Mouse (Mus musculus) skeletal muscle tissue, adult 2 months (tissue): ENCODE data around the gene Eogt.

Source experiments
- DNase-seq: peaks from one replicate; pipeline ENCODE4 v3.0.0-alpha.2; 2012; ENCODE audit warnings: low read depth, low spot score

Eogt gene

DNA sequence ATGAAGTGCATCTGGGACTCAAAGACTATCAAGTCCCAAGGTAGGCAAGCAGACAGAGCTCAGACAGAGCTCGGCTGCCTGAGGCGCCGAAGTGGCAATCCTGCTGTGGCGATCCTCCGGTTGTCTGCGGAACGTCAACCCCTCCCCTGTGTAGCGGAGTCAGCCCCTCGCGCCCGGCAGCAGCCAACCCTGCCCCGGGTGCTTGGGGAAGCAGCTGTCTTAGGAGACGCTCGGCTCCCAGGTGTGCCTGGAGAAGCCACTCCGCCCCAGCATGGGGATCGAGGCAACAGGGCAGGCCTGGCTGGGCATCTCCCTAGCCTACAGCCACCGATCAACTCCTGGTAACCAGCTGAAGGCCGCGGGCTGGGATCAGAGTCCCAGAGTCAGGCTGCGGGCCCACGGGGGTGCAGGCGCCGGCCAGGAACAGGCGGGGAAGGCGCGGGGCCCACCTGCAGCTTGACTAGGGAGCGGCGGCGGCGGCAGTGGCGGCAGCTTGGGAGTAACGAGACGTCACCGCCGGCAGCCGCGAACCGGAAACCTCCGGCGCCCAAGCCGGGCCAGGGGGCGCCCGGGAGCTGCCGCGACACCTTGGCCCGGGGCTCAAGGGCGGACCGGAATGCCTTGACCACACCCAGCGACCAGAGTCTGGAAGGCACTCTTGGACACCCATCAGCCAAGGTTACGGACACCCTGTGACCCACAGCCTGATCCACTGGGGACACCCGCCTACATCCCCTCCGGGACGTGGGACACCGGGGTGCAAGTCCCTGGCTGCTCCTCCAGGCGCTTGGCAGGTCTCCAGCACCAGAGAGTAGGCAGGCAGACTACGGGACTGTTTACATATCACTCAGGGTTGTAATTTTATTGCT lies at the start of gene Eogt:
TSS of gene Eogt (minus strand) at position 800 of the 869 bp plus-strand sequence.
- DNase-seq = peak; percentile 61

DNA sequence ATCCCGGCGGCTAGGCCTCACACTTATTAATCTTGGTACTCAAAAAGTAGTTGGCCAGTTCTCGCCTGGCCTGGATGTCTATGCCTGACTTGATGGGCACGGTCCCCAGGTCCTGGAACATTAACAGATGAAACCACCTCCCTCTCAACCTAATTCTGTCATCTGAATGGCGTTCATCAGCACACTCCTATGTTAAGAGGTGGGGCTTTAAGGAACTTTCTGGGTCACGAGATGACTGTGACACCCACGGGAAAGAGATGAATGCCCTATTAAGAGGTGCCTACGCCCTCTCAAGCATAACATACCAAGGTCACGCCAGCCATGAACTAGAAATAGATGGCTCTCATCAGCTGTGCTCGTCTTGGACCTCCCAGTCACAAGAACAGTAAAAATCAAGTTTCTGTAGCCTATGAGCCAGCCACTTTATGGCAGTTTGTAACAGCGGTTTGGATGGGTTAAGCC lies 30.4 kb upstream of the Eogt start:
- DNase-seq = no peak

DNA sequence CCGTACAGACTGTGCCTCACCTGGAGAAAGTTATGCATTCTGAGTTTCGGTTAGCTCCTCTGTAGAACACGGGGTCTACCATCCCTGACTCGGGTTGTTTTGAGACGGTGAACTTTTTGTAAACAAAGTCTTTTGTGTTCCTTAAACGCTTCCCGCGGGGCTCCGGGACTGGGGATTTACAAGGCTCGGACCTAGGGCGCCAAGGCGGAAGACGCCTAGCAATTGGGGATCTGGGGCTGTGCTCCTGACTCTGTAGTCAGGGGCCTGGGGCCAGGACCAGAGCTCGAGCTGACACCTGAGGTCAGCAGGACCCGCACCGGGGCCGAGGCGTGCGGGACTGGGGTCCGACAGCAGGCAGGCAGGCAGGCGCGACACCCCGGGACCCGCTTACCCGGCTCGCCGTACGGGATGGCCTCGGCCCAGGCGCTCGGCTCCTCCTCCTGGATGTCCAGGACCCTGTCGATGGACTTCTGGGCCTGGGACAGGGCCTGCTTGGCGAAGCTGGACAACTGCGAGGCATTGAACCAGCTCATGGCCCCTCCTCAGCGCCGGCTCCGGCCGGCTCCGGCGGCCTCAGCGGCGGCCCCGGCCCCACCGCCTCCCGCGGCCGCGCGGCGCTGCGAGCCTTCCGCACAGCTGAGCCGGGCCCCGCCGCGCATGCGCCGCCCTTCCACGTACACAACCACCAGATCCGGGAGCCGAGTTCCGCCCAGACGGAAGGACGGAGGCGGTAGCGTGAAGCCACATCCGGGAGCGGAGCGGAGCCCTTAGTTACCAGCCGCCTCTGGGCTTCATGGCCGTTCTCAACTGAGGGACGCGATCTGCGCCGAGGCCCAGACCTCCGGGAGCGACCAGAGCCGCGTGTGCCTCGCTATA lies 29.7 kb upstream of the Eogt start, which contains the start of gene Tmf1:
TSS of gene Tmf1 (minus strand) at position 632 of the 876 bp plus-strand sequence.
- peak; percentile 94 for DNase-seq

DNA sequence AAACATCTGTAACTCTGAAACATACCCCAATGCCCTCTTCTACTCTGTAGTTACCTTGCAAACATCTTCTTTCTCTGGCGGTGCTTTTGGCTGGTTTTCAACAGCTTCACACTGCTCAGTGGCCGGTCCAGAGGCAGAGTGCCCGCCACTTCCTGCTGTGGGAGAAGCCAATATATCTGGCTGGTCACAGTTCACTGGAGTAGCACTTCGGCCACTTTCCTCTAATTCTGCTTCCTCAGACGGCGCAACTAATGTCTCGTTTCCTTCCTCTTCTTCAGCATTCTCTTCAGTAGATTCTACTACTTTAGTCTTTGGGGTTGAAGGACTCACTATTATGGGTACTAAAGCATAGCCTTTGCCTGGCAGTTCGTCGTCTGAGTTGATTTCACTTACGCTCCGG lies 26.7 kb upstream of the Eogt start:
- DNase-seq = no peak

DNA sequence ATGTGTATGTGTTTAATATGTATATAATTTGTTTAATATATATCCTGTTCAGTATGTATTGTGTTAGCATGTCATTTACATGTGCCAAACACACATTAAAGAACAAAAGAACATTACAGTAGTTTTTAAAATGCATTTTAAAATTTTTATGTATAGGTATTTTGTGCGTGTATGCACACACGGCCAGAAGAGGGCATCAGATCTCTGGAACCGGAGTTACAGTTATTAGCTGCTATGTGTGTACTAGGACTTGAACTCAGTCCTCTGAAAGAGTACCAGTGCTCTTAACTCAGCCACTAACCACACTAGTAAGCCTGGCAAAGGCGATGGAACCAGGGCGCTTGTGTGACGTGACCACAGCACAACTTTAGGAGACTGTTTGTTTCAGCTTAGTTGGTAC lies 1.2 kb upstream of the Eogt start:
- no peak for DNase-seq

DNA sequence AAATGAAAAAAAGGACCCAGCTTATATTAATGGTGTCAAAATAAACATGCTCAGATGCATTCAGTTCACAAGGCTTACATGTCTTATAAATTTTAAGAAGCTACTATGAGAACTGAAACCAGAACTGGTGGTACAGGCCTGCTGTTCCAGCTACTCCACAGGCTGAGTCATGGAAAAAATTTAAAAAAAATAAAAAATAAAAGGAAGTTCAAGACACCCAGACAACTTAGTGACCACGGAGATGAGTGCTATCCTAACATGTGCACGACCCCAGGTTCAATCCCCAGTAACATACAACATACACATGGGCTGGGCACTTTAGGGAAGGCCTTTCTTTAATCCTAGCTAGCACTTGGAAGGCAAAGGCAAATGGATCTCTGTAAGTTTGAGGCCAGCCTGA lies 739 bp upstream of the Eogt start:
- DNase-seq = no peak

DNA sequence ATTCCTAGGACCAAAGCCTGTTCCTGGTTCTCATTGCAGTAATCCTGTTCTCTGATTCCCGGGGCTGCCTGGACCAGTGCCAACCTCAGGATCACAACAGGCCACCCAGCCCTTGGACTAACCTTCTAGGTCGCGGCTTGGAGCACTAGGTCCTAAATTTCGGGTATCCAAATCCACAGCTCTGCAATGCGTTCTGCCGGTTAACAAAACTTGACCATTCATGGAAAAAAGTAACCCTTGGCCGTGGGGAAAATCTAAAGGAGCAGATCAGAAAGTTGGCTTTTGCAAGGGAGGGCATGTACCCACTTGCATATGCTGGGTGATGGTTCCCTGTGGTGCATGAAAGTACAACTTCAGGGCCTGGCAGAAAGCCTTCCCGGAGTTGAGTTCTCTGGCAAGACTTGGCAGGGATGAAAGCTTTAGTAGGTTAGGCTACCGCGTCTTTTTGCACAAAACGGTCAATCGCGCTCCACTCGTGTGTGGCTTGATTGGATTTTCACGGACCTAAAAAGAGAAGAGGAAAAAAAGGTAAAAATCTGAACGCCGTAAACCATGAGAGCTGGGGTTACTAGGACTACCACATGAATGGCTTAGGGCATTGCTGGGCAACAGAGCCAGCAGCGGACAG lies 1.1 kb downstream of the Eogt start:
- DNase-seq = peak; percentile 26

DNA sequence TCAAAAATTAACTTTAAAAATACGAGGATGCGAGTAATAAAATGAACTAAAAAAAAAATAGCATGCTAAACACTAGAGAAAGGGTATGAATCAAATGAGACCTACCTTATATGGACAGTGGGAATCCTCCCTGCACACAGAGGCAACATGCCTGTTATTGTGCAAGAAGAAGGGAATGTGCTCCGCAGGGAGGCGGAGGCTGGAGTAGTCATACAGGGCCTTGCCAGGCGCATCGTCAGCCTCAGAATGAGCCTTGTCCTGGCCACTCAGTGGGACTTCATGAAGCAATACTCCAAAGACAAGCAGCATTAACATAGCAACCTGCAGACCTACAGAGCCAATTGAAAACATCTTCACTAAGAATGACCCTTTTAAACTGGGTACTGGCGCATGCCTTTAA lies 3.8 kb downstream of the Eogt start:
- DNase-seq = peak; percentile 81

DNA sequence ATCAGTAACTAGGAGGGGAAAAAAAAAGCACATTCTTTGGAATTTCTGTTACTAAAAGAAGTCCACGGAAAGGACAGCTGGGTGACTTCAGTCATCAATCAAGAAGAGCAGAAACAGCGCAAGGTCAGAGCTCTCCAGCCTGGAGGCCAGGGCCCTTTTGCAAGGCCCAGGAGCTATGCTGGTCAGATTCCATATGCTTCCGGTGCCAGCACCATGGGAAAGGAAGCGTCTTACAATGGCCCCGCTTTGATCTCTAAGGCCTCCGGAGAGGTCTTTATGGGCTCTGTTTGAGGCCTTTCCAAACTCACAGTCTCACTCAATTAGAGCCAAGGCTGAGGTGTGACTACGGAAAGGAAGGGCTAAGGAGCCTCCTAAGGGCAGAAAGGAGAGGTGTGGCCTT lies 4.6 kb downstream of the Eogt start:
- no peak for DNase-seq

DNA sequence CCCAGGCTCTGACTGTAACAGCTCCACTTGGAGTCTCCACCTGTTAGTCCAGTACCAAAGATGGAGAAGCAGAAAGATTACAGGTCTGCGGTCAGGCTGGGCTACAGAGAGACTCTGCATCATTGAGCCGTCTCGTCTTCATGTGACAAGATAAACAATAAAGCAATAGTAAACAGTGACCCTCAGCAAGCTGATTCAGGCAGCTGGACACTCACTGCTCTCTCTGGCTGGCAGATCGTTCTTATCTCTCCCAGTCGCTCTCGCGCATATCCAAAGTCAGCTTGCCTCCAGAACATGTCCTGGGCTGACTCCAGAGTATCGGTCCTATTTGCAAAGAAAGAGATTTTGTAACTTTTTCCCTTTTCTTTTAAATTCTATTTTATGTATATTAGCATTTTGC lies 6.4 kb downstream of the Eogt start:
- DNase-seq = no peak

DNA sequence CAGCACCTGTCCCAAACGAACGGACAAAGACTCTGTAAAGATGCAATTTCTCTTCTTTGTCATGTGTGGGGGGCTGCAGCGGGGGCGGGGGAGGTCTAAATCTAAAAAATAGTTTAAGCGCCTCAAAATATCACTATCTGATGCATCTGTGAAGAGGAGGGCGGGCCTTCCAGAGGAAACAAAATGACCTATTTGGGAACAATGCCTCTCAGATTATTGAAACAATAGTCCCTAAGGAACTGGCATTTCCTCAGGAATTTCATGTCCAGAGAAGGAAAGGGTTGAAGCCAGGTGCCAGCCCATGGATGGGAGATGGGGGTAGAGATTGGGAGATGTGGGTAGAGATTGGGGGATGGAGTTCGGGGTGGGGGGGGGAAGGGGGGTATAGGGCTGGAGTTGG lies 7.2 kb downstream of the Eogt start:
- no peak for DNase-seq

DNA sequence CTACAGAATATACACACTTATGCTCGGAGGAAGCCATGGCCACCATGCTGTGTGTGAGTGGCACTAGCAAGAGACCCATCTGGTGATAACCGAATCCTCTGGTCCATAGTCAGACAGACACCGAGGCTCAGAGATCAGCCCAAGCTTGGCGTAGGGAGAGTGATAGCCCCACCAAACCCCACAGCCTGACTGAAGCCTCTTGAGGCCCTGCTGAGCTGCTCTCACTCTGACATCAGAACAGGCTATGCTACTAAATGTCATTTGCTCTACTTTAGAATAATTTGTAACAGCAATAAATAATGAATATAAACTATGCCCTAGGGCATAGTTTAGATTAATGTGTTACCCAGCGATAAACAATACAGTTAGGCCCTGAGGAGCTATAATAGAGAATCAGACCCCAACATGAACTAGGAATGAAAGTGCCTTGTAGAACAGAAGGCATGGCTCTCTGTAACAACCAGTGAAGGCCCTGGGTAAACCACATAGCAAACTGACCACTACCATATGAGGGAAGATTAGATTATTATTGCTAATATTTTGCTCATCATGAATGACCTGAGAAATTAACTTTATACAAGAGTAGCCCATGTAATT lies 16.2 kb downstream of the Eogt start:
- no peak for DNase-seq

DNA sequence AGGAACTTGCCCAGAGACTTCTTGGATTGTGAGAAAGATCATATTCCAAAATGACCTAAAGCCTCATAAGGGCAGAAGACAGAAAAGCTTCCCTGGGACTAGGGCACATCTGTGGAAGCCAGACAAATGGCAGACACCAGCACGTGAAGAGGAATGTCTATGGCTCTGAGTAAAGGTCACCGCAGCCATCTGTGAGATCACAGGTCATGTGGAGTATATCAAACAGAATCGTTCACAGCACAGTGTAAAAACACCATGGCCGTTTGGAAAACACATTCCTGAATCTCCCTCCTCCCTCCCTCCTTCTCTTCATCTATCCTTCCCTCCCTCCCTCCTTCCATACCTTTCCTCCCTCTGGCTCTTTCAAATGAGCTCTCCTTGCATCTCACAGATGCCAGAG lies 17.2 kb downstream of the Eogt start:
- no peak for DNase-seq

DNA sequence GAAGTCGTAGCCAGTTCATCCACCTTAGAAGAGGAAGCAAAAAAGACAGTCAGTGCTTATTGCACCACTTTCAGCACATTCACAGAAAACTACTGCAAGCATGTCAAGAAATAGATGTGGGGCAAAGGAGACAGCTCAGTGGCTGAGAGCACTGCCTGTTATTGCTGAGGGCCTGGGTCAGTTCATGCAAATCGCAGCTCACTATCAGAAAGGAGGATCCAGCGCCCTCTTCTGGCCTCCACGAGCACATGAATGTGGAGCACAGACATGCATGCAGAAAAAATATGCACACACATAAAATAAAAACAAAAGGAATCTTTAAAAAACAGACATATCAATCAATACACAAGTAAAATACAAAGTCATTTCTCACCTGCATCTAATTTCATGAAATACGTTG lies 18.0 kb downstream of the Eogt start:
- no peak for DNase-seq

DNA sequence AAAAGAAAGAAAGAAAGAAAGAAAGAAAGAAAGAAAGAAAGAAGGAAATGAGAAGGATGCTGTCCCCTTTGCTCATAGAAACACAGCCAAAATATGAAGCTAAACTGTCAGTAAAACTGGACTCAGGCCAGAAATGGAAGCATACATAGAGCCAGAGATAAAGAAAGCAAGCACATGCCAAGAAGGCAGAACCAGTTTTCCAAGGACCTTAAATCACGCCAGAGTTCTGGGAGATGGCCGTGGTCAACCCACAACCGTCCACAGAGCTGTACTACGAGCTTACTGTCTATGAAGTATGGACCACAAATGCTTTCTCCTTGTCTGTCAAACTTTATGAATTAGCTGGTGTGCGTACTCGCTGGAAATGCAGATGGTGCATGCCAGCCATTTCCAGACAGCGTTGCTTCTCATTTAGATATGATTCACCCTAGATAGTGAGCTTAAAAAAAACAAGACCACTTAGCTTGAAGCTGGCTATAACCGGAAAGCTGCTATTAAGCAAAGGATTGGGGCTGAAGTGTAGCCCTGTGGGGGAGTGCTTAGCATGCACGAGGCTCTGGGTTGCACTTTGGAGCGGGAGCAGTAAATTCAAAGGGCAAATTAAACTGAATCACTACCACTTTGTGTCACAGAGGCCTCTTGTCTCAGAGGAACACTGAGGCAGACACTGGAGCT lies 24.5 kb downstream of the Eogt start:
- no peak for DNase-seq

DNA sequence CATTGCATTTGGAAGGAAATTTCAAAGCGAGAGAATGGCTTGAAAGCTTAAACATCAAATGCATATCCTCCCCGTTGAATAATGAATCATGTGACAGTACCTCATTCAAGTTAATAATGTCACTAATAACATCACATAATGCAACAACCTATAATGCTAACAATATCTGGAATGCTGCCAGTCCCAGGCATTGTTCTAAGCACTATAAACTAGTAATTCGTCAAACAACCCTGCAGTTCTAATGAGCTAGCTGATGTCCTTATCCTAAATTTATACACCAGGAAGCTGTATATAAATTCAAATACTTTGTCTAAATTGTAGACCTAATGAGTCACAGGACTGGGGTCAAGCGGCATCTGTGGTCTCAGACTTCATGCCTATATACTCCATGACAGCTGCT lies 28.1 kb downstream of the Eogt start:
- DNase-seq = no peak

DNA sequence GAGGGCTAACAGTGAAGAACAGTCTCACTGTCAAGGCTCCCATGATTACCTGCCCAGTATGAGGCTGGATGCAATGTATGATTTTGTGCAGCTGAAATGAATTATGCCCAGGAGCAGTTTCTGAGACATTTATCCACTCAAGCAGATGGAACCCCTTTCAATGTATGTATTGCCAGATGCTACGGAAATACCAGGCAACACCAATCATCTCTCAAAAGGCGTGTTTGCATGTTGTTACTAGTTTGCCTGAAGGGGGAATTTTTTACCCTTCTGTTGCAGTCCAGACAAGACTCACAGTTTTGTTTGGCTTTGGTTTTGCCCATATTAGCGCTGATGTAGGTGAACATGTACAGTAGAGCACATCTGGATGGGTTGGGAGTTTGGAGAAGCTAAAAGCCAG lies 30.7 kb downstream of the Eogt start:
- DNase-seq = no peak

DNA sequence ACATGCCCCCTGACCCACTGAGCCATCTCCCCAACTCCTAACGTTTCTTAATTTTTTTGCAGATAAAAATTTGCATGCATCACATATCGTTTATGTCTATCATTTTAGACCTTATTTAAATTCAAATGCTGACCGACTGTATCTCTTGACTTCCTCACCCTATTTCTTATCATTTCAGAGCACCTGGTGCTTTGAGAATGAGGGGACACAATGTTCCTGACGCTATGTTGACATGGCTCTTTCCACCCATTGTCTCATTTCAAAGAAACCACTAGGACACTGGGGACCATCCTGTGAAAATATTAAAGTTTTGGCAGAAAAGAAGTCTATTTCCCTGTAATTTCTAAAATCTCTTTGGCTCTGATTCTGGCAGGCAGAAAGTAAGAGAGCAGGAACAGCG lies 32.1 kb downstream of the Eogt start:
- DNase-seq = no peak

DNA sequence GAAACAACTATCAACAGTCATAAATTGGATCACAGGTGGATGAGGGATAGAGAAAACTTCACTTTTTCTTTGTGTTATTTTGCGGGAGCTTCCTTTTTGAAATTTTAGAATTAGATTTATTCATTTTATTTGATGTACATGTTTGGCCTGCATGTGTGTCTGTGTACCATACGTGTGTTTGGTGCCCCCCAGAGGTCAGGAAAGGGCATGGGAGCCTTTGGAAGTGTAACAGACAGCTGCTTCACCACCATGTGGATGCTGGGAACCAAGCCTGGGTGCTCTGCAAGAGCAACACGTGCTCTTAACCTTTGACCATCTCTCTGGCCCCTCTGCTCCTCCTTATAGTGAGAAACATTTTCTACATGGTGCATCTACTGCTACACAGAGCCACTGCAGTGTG lies 34.2 kb downstream of the Eogt start:
- no peak for DNase-seq

DNA sequence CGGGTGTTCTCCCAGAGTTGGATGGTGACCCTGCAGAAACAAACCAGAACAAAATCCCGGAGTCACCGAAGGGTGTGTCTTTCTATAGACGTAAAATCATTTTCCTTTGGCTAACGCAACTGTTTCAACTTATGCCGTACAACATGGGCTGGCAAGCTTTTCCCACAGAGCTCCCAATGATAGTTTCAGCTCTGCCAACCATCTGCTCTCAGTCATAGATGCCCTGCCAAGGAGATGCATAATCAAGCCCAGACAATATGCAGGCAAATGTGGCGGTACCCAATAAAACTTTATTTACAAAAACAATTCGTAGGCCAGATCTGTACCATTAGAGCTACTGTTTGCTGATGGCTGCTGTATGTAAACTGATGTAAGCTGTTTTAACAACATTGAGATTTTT lies 36.8 kb downstream of the Eogt start:
- no peak for DNase-seq

DNA sequence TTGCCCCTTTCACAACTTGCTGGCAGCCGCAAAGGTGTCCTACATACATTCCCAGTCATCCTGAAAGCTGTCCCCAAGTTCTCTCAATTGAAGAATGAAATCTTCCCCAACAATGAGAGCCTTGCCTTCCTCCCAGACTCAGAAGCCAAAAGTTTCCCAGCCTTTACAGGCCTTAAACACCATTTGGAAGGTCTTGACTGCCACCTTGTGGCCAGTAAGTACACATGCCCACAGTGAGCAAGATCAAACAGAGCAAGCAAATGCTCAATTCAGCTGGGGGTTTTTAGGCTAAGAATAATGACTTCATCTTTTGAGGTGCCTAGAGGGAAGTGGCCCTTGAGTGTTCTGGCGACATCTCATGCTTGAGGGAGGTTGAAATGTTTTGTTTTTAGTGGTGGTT lies 42.2 kb downstream of the Eogt start:
- peak; percentile 50 for DNase-seq
